Mouse (Mus musculus): Measurements from ENCODE around the gene Ccl12. TPM values are rescaled to one million over a fixed set of nuclear protein-coding genes. Genes with fewer than 3 reads are reported as not detected.

Ccl12 gene
- polyA plus RNA-seq, 1 experiment from 2014 or later, result 6.2 TPM

- H3K36me3 ChIP-seq (ENCODE audit: control insufficient read depth, insufficient read depth, low read length), result no peaks in the 10 kb centered on the region
- no peaks in the 10 kb centered on the region for H3K9me3 ChIP-seq (ENCODE audit: control insufficient read depth, low read length)
- no peak overlapping the region for H3K4me3 ChIP-seq (replicated peaks; ENCODE audit: low read depth, low read length)
- ATAC-seq (ENCODE audit: low FRiP score, low TSS enrichment) (no peak), DNase-seq (no peak)
- H3K4me2 ChIP-seq (ENCODE audit: low read length), result no peak overlapping the region
- H3K27me3 ChIP-seq (ENCODE audit: control insufficient read depth, insufficient read depth, low read length), result no peaks in the 10 kb centered on the region
- 85% methylated on average over 6 of the region's 6 CpGs for WGBS
- no peak overlapping the region for H3K27ac ChIP-seq (replicated peaks; ENCODE audit: low read depth, low read length)
- H3K4me1 ChIP-seq (ENCODE audit: control insufficient read depth, insufficient read depth, low read length), result no peaks in the 10 kb centered on the region
- H3K9ac ChIP-seq (replicated peaks; ENCODE audit: low read length), result no peak overlapping the region
These were observed 9.0 kb downstream of the Ccl12 start for GRCm38 (mm10) chr11:82110372-82111248.

DNA sequence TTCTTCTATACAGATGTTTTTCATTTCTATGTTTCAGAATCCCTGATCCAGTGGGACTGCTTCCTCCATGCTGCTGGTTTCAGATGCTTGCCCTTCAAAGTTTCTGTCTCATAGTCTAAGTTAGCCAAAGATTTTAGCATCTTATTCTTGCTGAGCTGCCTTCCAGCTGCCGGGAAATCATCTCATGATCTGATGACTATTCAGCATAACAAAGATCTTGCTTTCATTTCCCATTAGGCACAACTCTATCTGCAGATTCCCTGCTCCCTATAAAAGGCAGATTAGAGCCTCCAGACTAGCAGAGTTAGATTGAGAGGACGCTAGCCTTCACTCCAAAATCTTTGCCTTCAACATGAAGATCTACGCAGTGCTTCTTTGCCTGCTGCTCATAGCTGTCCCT is 13.2 kb downstream of the Ccl12 start, which contains the start of gene Ccl8:
Ccl8 (plus strand) TSS at position 301 of the 400 bp plus-strand sequence.
- no peak within 1 kb of the TSS for H3K9ac ChIP-seq (replicated peaks; ENCODE audit: low read length)
- H3K27ac ChIP-seq (replicated peaks; ENCODE audit: low read depth, low read length), result no peak within 1 kb of the TSS
- no peak for DNase-seq
- 82% methylated on average over 3 of the region's 3 CpGs for WGBS
- H3K27me3 ChIP-seq (ENCODE audit: control insufficient read depth, insufficient read depth, low read length), result no peaks in the 10 kb centered on the region
- no peak within 1 kb of the TSS for H3K4me2 ChIP-seq (ENCODE audit: low read length)
- H3K4me3 ChIP-seq (replicated peaks; ENCODE audit: low read depth, low read length), result no peak within 1 kb of the TSS
- no peaks in the 10 kb centered on the region for H3K36me3 ChIP-seq (ENCODE audit: control insufficient read depth, insufficient read depth, low read length)
- H3K4me1 ChIP-seq (ENCODE audit: control insufficient read depth, insufficient read depth, low read length), result no peaks in the 10 kb centered on the region
- H3K9me3 ChIP-seq (ENCODE audit: control insufficient read depth, low read length), result no peaks in the 10 kb centered on the region
- no peak for ATAC-seq (ENCODE audit: low FRiP score, low TSS enrichment)

GRCm38 (mm10) chr11:82116041-82116440 is 14.4 kb downstream of the Ccl12 start:
- no peak overlapping the region for H3K9ac ChIP-seq (replicated peaks; ENCODE audit: low read length)
- WGBS, result 89% methylated on average over 3 of the region's 3 CpGs
- no peak overlapping the region for H3K27ac ChIP-seq (replicated peaks; ENCODE audit: low read depth, low read length)
- H3K27me3 ChIP-seq (ENCODE audit: control insufficient read depth, insufficient read depth, low read length), result no peaks in the 10 kb centered on the region
- no peaks in the 10 kb centered on the region for H3K9me3 ChIP-seq (ENCODE audit: control insufficient read depth, low read length)
- H3K4me3 ChIP-seq (replicated peaks; ENCODE audit: low read depth, low read length), result no peak overlapping the region
- H3K4me2 ChIP-seq (ENCODE audit: low read length), result no peak overlapping the region
- H3K4me1 ChIP-seq (ENCODE audit: control insufficient read depth, insufficient read depth, low read length), result no peaks in the 10 kb centered on the region
- ATAC-seq (ENCODE audit: low FRiP score, low TSS enrichment) (no peak), DNase-seq (no peak)
- H3K36me3 ChIP-seq (ENCODE audit: control insufficient read depth, insufficient read depth, low read length), result no peaks in the 10 kb centered on the region

DNA sequence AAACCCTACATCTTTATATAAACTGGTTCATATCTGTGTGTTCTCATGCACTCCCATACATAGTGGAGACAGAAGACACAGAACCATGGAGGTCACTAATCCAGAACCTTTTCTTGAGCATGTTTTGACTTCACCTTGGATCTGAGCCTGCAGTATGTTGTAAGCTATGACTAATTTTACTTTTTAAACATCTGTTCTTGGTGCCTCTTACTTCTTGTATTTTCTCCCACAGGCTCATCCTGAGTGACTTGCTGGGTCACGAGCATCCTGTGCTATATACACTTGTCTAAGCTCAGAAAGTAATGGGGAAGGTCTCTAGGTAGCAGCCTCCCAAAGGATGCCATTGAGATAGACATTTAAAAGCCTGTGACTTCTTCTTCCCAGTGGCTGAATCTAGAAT is 31.3 kb downstream of the Ccl12 start:
- no peak overlapping the region for H3K9ac ChIP-seq (replicated peaks; ENCODE audit: low read length)
- H3K9me3 ChIP-seq (ENCODE audit: control insufficient read depth, low read length), result no peaks in the 10 kb centered on the region
- DNase-seq, result no peak
- H3K4me2 ChIP-seq (ENCODE audit: low read length), result no peak overlapping the region
- no peaks in the 10 kb centered on the region for H3K4me1 ChIP-seq (ENCODE audit: control insufficient read depth, insufficient read depth, low read length)
- WGBS, result 77% methylated on average over 1 of the region's 1 CpGs
- H3K27me3 ChIP-seq (ENCODE audit: control insufficient read depth, insufficient read depth, low read length), result no peaks in the 10 kb centered on the region
- H3K4me3 ChIP-seq (replicated peaks; ENCODE audit: low read depth, low read length), result no peak overlapping the region
- no peaks in the 10 kb centered on the region for H3K36me3 ChIP-seq (ENCODE audit: control insufficient read depth, insufficient read depth, low read length)
- ATAC-seq (ENCODE audit: low FRiP score, low TSS enrichment), result no peak
- H3K27ac ChIP-seq (replicated peaks; ENCODE audit: low read depth, low read length), result no peak overlapping the region

DNA sequence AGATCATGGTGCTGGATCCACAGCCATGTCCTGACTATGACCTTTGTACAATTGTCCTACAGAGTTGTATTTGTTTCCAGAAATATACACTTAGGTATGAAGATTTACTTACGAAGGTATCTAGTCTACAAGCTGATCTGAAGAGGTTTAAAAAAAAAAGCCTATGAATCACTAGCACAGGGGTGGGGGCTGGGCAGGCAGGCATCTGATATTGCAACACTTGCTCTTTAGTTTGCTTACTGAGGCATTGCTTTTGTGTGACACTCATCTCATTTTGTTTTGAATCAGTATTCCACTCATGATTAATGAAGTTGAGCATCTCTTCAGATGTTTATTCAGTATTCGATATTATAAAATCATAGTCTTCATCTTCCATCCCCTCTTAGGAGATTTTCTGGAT is 34.6 kb downstream of the Ccl12 start:
- no peak overlapping the region for H3K9ac ChIP-seq (replicated peaks; ENCODE audit: low read length)
- no peak overlapping the region for H3K4me2 ChIP-seq (ENCODE audit: low read length)
- no peak overlapping the region for H3K27ac ChIP-seq (replicated peaks; ENCODE audit: low read depth, low read length)
- H3K9me3 ChIP-seq (ENCODE audit: control insufficient read depth, low read length), result no peaks in the 10 kb centered on the region
- no peaks in the 10 kb centered on the region for H3K27me3 ChIP-seq (ENCODE audit: control insufficient read depth, insufficient read depth, low read length)
- H3K4me1 ChIP-seq (ENCODE audit: control insufficient read depth, insufficient read depth, low read length), result no peaks in the 10 kb centered on the region
- ATAC-seq (ENCODE audit: low FRiP score, low TSS enrichment), result no peak
- H3K4me3 ChIP-seq (replicated peaks; ENCODE audit: low read depth, low read length), result no peak overlapping the region
- DNase-seq, result no peak
- WGBS, result 91% methylated on average over 2 of the region's 2 CpGs
- H3K36me3 ChIP-seq (ENCODE audit: control insufficient read depth, insufficient read depth, low read length), result no peaks in the 10 kb centered on the region

GRCm38 (mm10) chr11:82139492-82140094 is 37.9 kb downstream of the Ccl12 start:
- WGBS, result 76% methylated on average over 7 of the region's 7 CpGs
- Histone ChIP-seq H3K27me3 (ENCODE audit: control insufficient read depth, insufficient read depth, low read length) (no peaks in the 10 kb centered on the region), H3K36me3 (ENCODE audit: control insufficient read depth, insufficient read depth, low read length) (no peaks in the 10 kb centered on the region), H3K9me3 (ENCODE audit: control insufficient read depth, low read length) (no peaks in the 10 kb centered on the region), H3K4me2 (ENCODE audit: low read length) (no peak overlapping the region), H3K9ac (replicated peaks; ENCODE audit: low read length) (no peak overlapping the region), H3K27ac (replicated peaks; ENCODE audit: low read depth, low read length) (no peak overlapping the region), H3K4me3 (replicated peaks; ENCODE audit: low read depth, low read length) (no peak overlapping the region), H3K4me1 (ENCODE audit: control insufficient read depth, insufficient read depth, low read length) (no peaks in the 10 kb centered on the region)
- ATAC-seq (ENCODE audit: low FRiP score, low TSS enrichment), result no peak
- peak; percentile 23 for DNase-seq

Other genes starting within 250 kb of the Ccl12 start
- gene 5530401A14Rik, start 241.2 kb upstream of the Ccl12 start, polyA plus RNA-seq (2014; fragmentation: Nextera tagmentation; extraction: Ambion mirVana), result 0.64 and 0.73 TPM in 2 replicates
- 8.7 and 11.4 TPM in 2 replicates for gene Asic2, start 133.4 kb upstream of the Ccl12 start, polyA plus RNA-seq (2014; fragmentation: Nextera tagmentation; extraction: Ambion mirVana)
- 3.6 TPM in 1 of 2 replicates, not detected in the other for gene Ccl2, start 66.3 kb upstream of the Ccl12 start, polyA plus RNA-seq (2014; fragmentation: Nextera tagmentation; extraction: Ambion mirVana)
- gene Gm17268, start 63.3 kb upstream of the Ccl12 start, polyA plus RNA-seq (2014; fragmentation: Nextera tagmentation; extraction: Ambion mirVana), result not detected in 2 replicates
- gene Ccl7, start 56.1 kb upstream of the Ccl12 start, polyA plus RNA-seq (2014; fragmentation: Nextera tagmentation; extraction: Ambion mirVana), result 1.9 TPM in 1 of 2 replicates, not detected in the other
- gene Ccl11, start 44.0 kb upstream of the Ccl12 start, polyA plus RNA-seq (2014; fragmentation: Nextera tagmentation; extraction: Ambion mirVana), result 0.20 TPM in 1 of 2 replicates, not detected in the other
- not detected in 2 replicates for gene Ccl8, start 13.3 kb downstream of the Ccl12 start, polyA plus RNA-seq (2014; fragmentation: Nextera tagmentation; extraction: Ambion mirVana)
- gene Ccl1, start 203.8 kb downstream of the Ccl12 start, polyA plus RNA-seq (2014; fragmentation: Nextera tagmentation; extraction: Ambion mirVana), result 1.1 and 1.3 TPM in 2 replicates

All from midbrain, embryonic 14.5 days (tissue).